Mouse (Mus musculus) intestine, postnatal 0 days (tissue): ENCODE data around the gene Capn2. TPM values are rescaled to one million over a fixed set of nuclear protein-coding genes. Genes with fewer than 3 reads are reported as not detected.

Experiments used
- ATAC-seq: fragments of 200-750 bp; cut with Nextera tagmentation; 2 replicates; pipeline ENCODE4 v1.8.0; 2017; ENCODE audit warnings: mild to moderate bottlenecking, moderate TSS enrichment, moderate library complexity
- H3K27ac ChIP-seq: fragments of 300-500 bp; sonication (generic); 2 replicates; pipeline ENCODE4 v1.5.1; 2014; ENCODE audit warnings: mild to moderate bottlenecking, low read depth, low read length, moderate library complexity
- H3K27me3 ChIP-seq: fragments of 300-500 bp; sonication (generic); replicated peaks from 2 replicates; pipeline ENCODE4 v1.6.1; 2014; ENCODE audit warnings: low read length, mixed read lengths; ENCODE audit not compliant: control insufficient read depth, insufficient read depth
- H3K36me3 ChIP-seq: fragments of 300-500 bp; sonication (generic); 2 replicates; pipeline ENCODE4 v1.6.1; 2014; ENCODE audit warnings: mild to moderate bottlenecking, moderate library complexity; ENCODE audit not compliant: control insufficient read depth, insufficient read depth
- H3K4me1 ChIP-seq: fragments of 300-500 bp; sonication (generic); replicated peaks from 2 replicates; pipeline ENCODE4 v1.6.1; 2014; ENCODE audit warnings: antibody characterized with exemption, low read length, mixed read lengths; ENCODE audit not compliant: control insufficient read depth, insufficient read depth
- H3K4me2 ChIP-seq: fragments of 300-500 bp; sonication (generic); replicated peaks from 2 replicates; pipeline ENCODE4 v1.6.1; 2014; ENCODE audit warnings: low read depth, mild to moderate bottlenecking, moderate library complexity
- H3K4me3 ChIP-seq: fragments of 300-500 bp; sonication (generic); 2 replicates; pipeline ENCODE4 v1.5.1; 2014; ENCODE audit warnings: low read depth, low read length
- H3K9ac ChIP-seq: fragments of 300-500 bp; sonication (generic); 2 replicates; pipeline ENCODE4 v1.6.1; 2014; ENCODE audit warnings: mild to moderate bottlenecking, low read depth, low read length
- H3K9me3 ChIP-seq: fragments of 300-500 bp; sonication (generic); 2 replicates; pipeline ENCODE4 v1.6.1; 2016; ENCODE audit warnings: mixed run types; ENCODE audit not compliant: control insufficient read depth
- CTCF ChIP-seq: sonication (generic); IDR thresholded peaks from 2 replicates; pipeline ENCODE4 v1.5.1; 2016; ENCODE audit warnings: low read depth, mild to moderate bottlenecking, control low read depth, antibody characterized with exemption, moderate library complexity
- WGBS: fragments of 180-500 bp; shearing (Covaris S2); extraction: QIAGEN DNeasy Blood & Tissue Kit; methylation state at CpG from one replicate; pipeline ENCODE4 v1.1.7; 2014; 5-methylcytosine and 5-hydroxymethylcytosine counted together
- polyA plus RNA-seq: library from polyadenylated mRNA; unstranded; fragments of >200 nt; fragmentation: Nextera tagmentation; extraction: Ambion mirVana; gene quantifications from 2 replicates; pipeline ENCODE4 v1.2.1, GENCODE M21; 2015

Capn2 gene
- polyA plus RNA-seq, 1 experiment from 2014 or later = 34.0 TPM

- TF ChIP-seq CTCF = no peak
- H3K9me3 ChIP-seq = no peaks in the 10 kb centered on the region
- no peak overlapping the region for H3K4me3 ChIP-seq
- no peak overlapping the region for H3K27ac ChIP-seq
- 92% methylated on average over 5 of the region's 5 CpGs for WGBS
- H3K27me3 ChIP-seq = no peaks in the 10 kb centered on the region
- H3K4me2 ChIP-seq = no peak overlapping the region
- H3K36me3 ChIP-seq = peaks cover 35% of the 10 kb centered on the region
- no peak for ATAC-seq
- H3K4me1 ChIP-seq = no peaks in the 10 kb centered on the region
- H3K9ac ChIP-seq = no peak overlapping the region
Observed at GRCm38 (mm10) chr1:182512901-182513410, 4.5 kb downstream of the Capn2 start.

- no peak for ATAC-seq
- Histone ChIP-seq H3K4me2 (no peak overlapping the region), H3K4me1 (no peaks in the 10 kb centered on the region), H3K27ac (no peak overlapping the region; the same call in 1 of the 2 replicates), H3K9ac (no peak overlapping the region), H3K27me3 (no peaks in the 10 kb centered on the region), H3K4me3 (no peak overlapping the region), H3K9me3 (no peaks in the 10 kb centered on the region), H3K36me3 (peaks cover 35% of the 10 kb centered on the region)
- 71% methylated on average over 8 of the region's 8 CpGs for WGBS
- TF ChIP-seq CTCF = no peak
Observed at GRCm38 (mm10) chr1:182511778-182512177, 5.6 kb downstream of the Capn2 start.

GRCm38 (mm10) chr1:182511073-182511472 lies 6.3 kb downstream of the Capn2 start:
- H3K9ac ChIP-seq = no peak overlapping the region
- 77% methylated on average over 2 of the region's 2 CpGs for WGBS
- no peak overlapping the region for H3K4me3 ChIP-seq
- no peak for TF ChIP-seq CTCF
- peaks cover 35% of the 10 kb centered on the region for H3K36me3 ChIP-seq
- H3K9me3 ChIP-seq = no peaks in the 10 kb centered on the region
- H3K27ac ChIP-seq = no peak overlapping the region
- peaks cover 4% of the 10 kb centered on the region; the same call in 1 of the 2 replicates for H3K4me1 ChIP-seq
- H3K27me3 ChIP-seq = no peaks in the 10 kb centered on the region
- ATAC-seq = no peak
- no peak overlapping the region for H3K4me2 ChIP-seq

GRCm38 (mm10) chr1:182509110-182509797 lies 8.2 kb downstream of the Capn2 start:
- Histone ChIP-seq H3K9me3 (no peaks in the 10 kb centered on the region), H3K4me1 (peaks cover 6% of the 10 kb centered on the region; the same call in 1 of the 2 replicates), H3K36me3 (peaks cover 35% of the 10 kb centered on the region), H3K9ac (no peak overlapping the region), H3K4me3 (no peak overlapping the region), H3K27ac (no peak overlapping the region), H3K27me3 (no peaks in the 10 kb centered on the region), H3K4me2 (no peak overlapping the region)
- no peak for TF ChIP-seq CTCF
- 68% methylated on average over 10 of the region's 10 CpGs for WGBS
- ATAC-seq = no peak

GRCm38 (mm10) chr1:182506229-182506986 lies 11.0 kb downstream of the Capn2 start:
- no peak overlapping the region for H3K9ac ChIP-seq
- ATAC-seq = peak; percentile 83

GRCm38 (mm10) chr1:182505291-182505690 lies 12.1 kb downstream of the Capn2 start:
- WGBS = 89% methylated on average over 3 of the region's 3 CpGs
- Histone ChIP-seq H3K36me3 (peaks cover 11% of the 10 kb centered on the region; the same call in 1 of the 2 replicates), H3K27ac (no peak overlapping the region), H3K9ac (no peak overlapping the region), H3K4me1 (peaks cover 6% of the 10 kb centered on the region; the same call in 1 of the 2 replicates), H3K4me2 (no peak overlapping the region), H3K4me3 (no peak overlapping the region), H3K9me3 (no peaks in the 10 kb centered on the region), H3K27me3 (no peaks in the 10 kb centered on the region)
- no peak for ATAC-seq
- TF ChIP-seq CTCF = no peak

More at GRCm38 (mm10) chr1:182506229-182506986, 11.0 kb downstream of the Capn2 start:
- Histone ChIP-seq H3K27ac (peak overlapping the region; percentile 78), H3K4me3 (no peak overlapping the region), H3K9me3 (no peaks in the 10 kb centered on the region), H3K27me3 (no peaks in the 10 kb centered on the region), H3K4me1 (peaks cover 6% of the 10 kb centered on the region; the same call in 1 of the 2 replicates), H3K36me3 (peaks cover 21% of the 10 kb centered on the region; the same call in 1 of the 2 replicates), H3K4me2 (peak overlapping the region; percentile 40)
- WGBS = 25% methylated on average over 7 of the region's 7 CpGs
- peak; percentile 74 for TF ChIP-seq CTCF
